Mouse (Mus musculus): Measurements from ENCODE around the gene Aff1.

Aff1 gene

DNA sequence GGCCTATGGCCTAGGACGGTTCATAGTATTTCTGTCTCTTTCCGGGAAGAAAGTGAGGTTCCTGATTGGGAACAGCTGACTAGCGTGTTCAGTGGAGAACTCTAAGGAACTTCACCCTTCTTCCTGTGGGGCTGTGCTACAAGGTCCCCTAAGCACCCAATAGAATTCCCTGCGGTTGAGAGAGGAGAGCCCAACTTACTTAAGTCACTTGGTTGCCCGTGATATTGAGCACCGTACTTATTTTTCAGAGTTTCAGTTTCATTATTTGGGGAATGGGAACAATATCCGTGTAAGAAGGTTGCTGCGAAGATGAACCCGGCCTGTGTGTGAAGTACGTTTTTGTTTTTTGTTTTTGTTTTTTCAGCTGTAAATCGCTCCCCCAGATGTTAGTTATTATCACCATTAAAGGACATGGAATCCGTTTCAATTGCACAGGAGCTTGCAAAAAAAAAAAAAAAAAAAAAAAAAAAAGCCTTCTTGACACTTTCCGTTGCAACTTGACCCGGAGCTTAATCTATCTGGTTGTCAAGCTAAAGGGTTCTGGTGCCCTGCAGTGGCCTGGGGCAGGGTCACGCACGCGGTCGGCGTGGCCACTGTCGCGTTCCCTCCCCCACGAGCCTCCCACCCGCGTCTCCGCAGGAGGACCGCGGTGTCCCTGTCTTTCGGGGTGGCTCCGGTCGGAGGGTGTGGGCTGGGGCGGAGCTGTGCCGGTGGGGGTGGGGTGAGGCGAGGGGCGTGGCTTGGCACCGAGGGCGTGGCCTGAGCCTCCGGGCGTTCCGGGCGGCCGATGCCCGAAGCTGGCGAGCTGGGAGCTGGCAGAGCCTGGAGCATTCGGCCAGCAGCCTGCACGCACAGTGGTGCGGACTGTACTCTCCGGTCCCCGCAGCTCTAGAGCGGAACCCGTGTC, at the start of gene Aff1:
TSS of gene Aff1 (plus strand) at position 751 of the 907 bp plus-strand sequence.
- DNase-seq = peak; percentile 96

DNA sequence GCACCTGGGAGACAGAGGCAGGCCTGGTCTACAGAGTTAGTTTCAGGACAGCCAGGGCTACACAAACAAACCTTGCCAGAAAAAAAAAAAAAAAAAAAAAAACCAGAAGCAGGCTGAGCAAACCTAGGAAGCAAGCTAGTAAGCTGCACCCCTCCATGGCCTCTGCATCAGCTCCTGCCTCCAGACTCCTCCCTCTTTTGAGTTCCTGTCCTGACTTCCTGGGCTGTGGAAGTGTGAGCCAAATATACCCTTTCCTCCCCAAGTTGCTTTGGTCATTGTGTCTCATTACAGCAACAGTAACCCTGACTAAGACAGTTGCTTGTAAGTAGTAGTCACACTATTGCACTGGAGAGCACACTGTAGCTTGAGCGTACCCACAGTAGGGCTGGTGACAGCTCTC, 48.0 kb upstream of the Aff1 start:
- no peak for DNase-seq

DNA sequence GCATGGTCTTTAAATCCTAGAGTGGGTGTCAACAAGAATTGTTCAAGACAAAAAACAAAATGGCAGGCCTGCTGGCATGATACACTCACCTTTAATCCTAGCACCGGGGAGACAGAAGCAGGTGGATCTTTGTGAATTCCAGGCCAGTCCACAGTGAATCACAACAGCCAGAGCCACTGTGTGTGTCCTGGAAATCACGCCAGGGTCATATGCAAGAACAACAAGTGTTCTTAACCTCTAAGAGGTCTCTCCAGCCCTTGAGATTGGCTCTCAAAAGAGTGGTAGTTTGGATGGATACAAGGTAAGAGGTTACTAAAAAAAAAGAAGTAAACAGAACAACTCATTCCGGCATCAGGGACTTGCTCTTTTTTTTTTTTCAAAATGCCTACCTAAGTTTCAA, 44.9 kb upstream of the Aff1 start:
- DNase-seq = no peak

DNA sequence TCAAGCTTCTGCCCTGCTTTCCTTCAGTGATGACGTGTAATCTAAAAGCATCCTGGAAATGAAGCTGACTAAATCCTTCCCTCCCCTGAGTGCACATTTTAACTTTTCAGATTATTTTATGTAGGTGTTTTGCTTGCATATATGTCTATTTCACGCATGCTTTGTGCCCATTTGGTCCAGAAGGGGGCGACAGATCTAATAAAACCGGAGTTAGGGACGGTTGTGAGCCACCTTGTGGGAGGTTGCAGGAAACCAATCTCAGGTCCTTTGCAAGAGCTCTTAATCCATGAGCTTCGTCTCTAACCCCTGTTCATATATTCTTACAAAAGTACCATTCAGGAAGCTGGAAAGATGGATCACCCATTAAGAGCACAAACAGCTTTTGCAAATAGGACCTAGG, 37.9 kb upstream of the Aff1 start:
- peak; percentile 57 for DNase-seq

DNA sequence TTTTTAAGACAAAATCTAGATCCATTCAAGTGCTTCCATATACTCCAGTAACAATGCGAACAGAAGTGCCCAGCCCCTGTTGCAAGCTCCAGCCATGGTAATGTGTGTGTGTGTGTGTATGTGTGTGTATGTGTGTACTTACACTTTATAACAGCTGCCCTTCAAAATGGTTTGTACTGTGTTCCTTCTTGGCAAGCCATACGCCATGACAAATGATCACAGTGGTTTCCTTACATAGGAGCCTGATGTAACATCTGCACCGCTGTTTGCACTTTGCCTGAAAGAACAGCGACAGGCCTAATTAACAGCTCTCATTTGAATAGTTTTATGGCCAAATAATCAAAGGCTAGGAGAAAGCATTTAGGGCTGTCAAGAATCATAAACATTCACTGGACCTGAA, 37.4 kb upstream of the Aff1 start:
- DNase-seq = no peak

DNA sequence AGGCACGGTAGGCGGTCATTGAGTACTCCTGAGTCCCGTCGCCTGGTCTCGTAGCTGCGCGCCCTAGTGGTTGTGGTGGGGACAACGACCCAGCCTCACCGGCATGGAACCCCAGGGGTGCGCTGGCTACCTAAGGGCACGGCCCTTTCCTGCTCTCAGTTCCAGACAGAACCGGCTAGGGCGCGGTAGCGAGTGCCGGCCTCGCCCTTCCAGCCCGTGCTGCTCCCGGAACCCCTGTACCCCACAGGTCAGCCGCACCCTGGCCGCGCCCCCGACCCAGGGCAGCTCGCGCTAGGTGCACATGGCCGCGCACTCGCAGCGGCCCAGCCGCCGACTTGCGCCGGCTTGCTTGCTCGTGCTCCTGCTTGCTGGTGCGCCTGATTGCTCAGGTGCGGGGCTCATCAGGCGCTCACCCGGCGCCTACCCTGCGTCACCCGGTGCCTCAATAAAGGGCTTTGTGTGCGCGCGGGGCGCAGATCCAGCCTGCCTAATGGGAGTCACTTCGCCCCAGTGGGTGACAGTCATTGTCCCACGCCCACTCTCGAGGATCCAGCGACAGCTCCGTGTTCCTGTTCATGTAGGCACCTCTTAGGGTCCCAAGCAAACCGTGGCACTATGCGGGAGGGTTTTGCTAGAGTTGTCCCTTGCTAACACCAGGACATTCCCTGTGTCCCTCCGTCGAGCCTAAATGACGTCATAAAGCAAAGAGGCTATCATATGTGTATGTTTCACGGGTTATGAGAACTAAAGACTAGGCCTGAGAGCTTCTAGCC, 36.6 kb upstream of the Aff1 start, which contains the start of gene 1700016H13Rik:
TSS of gene 1700016H13Rik (minus strand) at position 665 of the 773 bp plus-strand sequence.
- peak; percentile 85 for DNase-seq

DNA sequence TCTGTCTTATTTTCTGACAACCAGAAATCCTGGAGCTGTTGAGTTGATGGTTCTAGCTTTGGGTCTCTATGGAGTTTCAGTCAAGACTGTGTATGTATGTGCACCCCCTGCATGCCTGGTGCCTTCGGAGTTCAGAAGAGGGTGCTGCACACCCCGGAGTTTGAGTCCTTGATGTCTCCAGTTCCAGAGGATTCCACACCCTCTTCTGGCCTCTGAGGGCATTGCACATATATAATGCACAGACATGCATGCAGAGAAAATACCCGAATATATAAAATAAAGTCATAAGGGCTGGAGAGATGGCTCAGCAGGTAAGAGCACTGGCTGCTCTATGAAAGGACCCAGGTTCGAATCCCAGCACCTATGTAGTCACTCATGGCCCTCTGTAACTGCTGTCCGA, 33.3 kb upstream of the Aff1 start:
- peak; percentile 27 for DNase-seq

DNA sequence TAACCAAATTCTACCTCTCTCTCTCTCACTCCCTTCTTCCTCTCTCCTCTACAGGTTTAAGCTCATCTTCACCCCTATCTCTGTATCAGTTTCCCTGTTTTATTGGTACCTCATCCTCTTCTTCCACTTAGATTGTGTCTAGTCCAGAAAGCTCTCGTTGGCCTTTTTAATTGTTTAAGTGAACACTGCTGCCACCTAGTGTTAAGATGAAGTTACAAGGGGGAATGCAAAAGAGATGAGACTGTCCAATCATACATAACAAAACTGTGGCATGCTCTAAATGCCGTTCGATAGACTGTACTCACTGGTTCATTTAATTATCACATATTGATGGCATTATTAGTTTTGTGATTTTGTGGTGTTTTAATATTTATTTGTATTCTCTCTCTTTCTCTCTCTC, 32.6 kb upstream of the Aff1 start:
- DNase-seq = peak; percentile 56

DNA sequence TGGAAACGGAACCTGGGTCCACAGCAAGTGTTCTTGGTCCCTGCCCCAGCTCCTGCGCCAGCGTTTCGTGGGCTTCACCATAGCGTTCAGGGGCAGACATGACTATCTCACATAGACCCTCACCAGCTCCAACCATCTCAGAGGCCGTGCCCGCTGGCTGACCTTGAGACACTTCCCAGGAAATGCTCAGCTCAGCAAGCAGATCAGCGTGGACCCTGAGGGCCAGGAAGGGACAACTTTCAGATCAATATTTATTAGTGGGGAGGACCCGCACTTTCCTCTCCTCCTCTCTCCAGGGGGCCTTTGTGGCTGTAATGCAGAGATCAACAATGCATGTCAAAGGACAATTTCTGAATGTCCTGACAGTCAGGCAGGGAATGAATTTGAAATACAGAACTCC, 27.2 kb upstream of the Aff1 start:
- no peak for DNase-seq

DNA sequence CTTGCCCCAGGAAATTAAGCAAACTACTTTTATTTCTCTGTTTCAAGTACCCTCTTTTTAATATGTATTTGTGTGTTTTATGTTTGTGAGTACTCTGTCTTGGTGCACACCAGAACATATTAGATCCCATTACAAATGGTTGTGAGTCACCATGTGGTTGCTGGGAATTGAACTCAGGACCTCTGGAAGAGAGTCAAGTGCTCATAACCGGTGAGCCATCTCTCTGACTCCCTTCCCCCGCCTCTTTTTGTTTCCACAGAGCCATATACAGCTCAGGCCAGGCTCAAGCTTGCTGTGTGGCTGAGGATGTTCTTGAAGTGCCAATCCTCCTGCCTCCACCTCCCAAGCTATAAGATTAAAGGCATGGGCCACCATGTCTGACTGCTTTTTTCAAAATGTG, 26.3 kb upstream of the Aff1 start:
- DNase-seq = no peak

DNA sequence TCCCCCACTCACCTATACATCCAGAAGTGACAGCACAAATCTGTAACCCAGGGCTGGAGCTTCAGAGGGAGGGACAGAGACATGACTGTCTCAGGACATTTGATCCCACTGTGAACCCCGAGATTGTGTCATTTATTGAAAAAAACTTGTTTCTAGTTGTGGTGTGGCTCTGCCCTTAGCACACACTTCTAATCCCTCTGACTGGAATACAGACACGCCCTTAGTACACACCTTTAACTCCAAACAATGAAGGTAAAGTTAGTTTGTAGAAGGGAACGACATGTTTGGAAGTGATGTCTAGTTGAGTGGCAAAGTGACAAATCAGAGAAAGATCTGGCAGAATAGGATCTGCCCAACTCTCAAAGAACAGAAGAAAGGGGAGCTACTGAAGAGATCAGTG, 20.3 kb upstream of the Aff1 start:
- no peak for DNase-seq

DNA sequence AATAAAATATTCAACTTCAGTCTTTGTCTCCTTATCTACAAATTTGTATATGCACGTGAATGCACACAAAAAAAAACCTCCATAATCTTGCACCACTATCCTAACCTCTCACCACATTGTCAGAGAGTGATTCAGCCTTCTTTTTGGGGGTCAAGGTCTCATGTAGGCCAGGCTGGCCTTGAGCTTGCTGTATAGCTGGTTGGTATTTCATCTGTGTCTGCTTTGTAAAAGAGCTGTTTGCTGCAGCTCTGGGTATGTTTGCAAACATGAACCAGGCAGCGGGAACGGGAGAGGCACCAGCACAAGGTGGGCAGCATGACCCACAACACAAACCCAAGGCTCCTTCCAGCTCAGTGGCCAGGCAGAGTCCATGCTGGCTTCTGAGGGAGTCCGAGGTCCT, 18.6 kb upstream of the Aff1 start:
- no peak for DNase-seq

DNA sequence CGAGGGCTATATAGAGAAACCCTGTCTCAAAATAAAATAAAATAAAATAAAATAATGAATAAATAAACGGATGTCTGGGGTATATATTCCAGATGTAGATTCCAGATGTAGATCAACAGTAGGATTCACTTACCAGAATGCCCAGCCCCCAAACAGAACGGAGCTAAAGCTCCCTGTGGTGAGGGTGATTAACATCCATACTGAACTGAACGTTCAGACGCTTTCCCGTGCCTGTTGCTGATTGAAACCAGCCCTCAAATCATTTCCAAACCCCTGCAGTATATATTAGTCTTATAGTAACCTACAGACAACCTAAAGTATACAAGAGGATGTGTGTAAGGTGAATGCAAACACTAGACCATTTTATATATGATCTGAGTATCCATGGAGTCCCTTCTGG, 17.7 kb upstream of the Aff1 start:
- DNase-seq = no peak

DNA sequence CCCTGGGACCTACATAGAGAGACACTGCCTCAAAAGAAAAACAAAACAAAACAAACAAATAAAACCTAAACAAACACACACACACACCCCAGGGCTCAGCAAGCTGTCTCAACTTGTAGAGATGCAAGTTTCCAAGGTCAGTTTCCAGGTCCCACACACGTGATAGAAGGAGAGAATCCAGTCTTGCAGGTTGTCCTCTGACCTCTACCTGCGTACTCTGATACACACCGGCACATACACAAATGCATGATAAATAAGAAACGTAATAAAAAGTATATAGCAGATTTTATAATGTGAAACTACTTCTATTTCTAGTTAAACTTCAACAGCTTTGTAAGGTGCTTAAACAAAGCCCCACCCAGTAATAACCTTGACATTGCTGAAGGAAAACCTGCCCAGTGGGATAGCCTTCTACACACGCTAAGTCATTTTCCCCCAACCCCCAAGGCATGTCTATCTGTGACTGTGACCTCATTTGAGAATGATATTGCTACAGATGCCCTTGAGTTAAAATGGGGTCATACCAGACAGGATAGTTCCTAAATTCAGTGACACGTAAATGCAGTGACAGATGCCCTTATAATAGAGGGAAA, 15.8 kb upstream of the Aff1 start:
- DNase-seq = no peak

DNA sequence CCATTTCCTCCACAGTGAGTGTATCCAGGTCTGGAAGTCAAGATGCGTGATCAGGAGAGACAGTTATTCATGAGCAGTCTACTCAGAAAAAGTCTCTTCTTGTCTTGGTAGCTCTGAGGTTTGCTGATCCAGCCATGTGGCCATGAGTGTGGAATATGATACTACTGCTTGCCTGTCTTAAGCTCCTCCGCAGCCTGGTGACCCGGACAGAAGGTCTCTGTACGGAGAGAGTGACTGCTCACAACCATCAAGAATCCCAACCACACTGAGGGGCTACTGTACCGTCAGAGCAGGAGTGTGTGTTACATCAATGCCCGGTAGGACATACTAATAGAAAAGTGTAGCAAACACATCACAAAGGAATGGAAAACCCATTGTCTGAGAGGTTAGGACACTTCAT, 14.3 kb upstream of the Aff1 start:
- DNase-seq = no peak

DNA sequence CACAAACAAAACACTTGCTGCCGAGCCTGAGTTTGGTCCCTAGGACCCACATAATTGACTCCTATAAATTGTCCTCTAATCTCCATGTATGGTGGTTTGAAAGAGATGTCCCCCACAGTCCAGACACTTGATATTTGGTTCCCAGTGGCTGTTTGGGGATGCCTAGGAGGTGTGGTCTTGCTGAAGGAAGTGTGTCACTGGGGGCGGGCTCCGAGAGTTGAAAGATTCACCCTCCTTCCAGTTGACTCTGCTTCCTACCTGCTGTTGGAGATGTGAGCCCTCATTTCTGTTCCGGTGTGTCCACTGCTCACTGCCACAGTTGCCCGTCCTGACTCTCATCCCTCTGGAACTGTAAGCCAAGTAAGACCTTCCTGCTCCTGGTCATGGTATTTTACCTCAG, 13.2 kb upstream of the Aff1 start:
- no peak for DNase-seq

DNA sequence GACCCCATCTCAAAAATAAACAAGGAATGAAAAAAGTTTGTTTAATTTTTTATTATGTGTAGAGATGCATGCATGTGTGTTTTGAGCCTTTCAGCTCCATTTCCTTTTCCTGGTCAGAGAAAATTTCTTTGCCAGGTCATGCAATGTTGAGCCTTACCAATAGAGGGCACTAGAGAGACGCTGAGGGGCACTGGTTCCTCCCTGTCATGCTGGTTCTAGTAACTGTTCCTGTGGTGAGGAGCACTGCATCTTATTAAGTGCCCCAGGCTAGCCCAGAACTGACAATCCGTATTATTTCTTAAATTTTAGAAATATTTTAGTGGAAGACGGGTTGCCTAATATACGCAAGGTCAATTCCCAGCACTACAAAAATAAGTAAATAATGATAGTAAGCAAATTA, 11.8 kb upstream of the Aff1 start:
- peak; percentile 90 for DNase-seq

DNA sequence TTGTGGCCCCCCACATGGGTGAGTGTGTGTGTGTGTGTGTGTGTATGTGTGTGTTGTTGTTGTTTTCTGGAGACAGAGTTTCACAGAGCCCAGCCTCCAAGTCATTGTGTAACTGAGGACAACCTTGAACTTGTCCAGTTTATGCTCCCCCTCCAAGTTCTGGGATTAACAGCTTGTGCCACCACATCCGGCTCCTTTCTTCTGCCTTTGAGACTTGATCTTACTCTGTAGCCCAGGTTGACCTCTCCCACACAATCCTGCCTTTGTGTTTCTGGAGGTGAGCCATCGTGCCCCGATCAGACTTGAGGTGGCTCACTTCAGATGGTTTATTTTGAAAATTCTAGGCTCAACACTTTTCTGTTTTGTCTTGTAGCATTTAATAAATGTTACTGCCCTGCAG, 10.3 kb upstream of the Aff1 start:
- no peak for DNase-seq

DNA sequence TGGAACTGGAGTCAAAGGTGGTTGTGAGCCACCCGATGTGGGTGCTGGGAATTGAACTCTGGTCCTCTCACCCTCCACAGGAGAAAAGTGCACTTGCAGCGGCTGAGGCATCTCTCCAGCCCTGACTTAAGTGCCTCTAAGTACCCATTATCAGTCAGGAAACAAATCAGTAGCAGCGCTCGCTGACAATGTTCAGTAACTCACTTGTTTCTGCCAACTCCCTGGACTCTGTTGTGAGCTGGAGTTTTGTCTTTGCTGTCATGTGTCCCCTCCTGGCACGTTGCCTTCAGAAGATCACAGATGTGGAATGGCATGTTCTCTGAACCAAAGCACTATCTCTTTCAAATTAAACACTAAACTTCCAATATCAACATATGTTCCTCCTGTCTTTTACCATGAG, 2.5 kb upstream of the Aff1 start:
- DNase-seq = no peak

DNA sequence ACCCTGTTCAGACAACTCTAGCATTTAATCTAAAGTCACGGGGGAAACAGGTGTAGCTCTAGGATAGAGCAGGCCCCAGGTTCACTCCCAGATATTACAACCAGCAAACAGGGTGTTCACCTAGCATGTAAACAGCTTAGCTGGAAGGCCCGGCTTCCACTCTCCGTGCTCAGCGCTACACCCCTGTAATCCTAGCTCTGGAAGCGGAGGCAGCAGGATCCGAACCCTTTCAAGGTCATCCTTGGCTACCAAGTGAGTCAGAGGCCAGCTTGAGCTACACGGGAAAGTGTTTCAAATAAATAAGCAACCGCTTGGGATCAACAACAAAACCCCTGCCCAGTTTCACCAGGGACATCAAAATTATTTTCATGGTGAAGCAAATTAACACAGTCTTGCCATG, 2.0 kb upstream of the Aff1 start:
- DNase-seq = no peak

DNA sequence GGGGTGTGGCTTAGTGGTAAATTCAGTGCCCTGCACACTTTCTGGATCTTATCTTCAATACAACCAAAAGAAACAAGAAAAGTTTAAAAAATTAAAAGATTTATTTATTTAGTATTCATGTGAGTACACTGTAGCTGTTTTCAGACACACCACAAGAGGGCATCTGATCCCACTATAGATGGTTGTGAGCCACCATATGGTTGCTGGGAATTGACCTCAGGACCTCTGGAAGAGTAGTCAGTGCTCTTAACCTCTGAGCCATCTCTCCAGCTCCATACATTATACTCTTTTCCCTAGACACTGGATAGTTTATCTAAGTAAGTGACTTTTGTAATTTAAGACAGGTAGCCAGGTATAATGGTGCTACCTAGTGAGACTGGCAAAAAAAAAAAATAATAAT, 1.0 kb upstream of the Aff1 start:
- DNase-seq = peak; percentile 31

DNA sequence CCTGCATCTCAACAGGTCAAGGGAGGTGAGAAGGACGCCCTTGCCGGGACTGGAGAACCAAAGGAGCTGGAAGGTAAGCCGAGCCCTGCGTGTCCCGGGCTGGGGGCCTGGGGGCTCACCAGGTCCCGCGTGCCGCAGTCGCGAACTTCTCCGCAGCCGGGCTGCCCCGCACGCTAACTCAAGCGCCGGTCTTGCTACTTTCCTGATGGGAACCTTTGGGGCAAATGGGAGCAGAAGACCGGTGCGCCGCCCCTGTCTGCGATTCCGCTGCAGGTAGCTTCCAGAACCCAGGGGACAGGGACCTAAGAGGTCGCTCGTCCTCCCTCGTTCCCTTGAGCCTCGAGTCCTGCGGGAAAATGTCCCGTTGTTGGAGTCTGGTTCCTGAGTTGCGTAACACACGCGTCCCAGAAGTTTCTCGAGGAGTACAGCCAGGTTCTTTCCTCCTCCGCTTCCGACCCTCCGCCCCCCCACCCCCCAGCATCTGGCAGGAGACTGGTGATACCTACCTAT, 412 bp downstream of the Aff1 start:
- DNase-seq = peak; percentile 46

DNA sequence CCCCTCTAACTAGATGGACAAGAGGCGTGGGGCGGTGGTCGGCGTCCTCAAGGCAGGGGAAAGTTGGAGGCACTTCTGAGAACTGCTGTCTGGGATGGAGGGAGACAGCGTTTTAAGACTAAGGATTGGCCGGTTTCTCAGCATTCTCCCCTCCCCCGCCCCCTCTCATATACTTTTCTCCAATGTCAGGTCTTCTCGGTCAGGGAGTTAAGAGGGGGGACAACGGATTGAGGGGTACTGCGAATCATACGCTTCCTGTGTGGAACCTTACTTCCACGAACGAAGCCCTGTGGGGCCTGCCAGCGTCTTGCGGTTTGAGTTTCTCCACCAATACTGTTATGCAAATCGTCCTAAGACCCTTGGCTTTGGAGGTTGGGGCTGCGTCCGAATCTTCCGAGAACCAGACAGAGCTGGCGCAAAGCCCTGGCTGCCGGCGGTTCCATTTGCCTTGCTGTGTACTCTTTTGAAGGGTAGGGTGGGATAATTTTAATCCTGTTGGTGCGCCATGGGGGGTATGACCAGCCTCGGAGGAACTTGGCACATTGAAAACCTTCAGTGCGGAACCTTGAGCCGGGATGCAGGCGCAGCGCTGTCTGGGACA, 967 bp downstream of the Aff1 start:
- peak; percentile 31 for DNase-seq
